Mouse (Mus musculus): ENCODE data around the gene Fam167b.

DNA sequence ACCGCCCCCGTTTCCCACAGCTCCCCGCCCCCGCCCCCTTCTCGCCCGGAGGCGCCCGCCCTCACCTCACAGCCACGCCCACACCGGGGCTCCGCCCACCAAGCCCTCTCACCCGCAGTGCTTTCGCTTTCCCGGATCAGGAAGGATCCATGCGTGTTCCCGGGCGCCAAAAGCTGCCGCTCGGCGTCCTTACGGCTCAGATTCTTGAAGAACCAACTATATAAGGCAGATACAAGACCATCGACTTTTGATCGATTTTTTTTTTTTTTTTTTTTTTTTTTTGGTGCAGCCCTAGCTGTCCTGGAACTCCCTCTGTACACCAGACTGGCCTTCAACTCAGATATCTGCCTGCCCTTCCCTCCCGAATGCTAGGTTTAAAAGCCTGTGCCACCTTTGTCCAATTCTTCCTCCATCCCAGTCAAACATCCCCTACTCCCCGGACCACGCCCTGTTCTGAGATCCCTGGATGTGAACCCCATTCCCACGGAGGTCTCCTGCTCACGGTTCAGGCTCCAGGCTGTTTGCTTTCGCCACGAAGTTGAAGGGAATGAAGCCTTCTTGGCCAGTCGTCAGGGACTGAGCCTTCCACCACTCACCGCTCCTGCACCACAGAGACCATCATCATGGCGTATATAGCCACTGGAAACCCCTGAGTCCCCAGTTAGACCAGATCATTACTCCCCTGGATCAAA is 21.7 kb downstream of the Fam167b start:
- no peak for TF ChIP-seq CTCF (IDR thresholded peaks at IDR 0.05; ENCODE audit: borderline replicate concordance, control insufficient read depth, extremely low read depth, insufficient read depth, low read length, poor library complexity)
- peak; percentile 82 for TF ChIP-seq POLR2A (IDR thresholded peaks at IDR 0.05; ENCODE audit: control insufficient read depth, extremely low read depth, insufficient read depth, low read length, poor library complexity)
